Mouse (Mus musculus): ENCODE results near the gene Mtch1. TPM values are rescaled to one million over a fixed set of nuclear protein-coding genes. Genes with fewer than 3 reads are reported as not detected.

Mtch1 gene
- polyA plus RNA-seq (2015; fragmentation: Nextera tagmentation; extraction: Ambion mirVana): 202 and 204 TPM in 2 replicates

DNA sequence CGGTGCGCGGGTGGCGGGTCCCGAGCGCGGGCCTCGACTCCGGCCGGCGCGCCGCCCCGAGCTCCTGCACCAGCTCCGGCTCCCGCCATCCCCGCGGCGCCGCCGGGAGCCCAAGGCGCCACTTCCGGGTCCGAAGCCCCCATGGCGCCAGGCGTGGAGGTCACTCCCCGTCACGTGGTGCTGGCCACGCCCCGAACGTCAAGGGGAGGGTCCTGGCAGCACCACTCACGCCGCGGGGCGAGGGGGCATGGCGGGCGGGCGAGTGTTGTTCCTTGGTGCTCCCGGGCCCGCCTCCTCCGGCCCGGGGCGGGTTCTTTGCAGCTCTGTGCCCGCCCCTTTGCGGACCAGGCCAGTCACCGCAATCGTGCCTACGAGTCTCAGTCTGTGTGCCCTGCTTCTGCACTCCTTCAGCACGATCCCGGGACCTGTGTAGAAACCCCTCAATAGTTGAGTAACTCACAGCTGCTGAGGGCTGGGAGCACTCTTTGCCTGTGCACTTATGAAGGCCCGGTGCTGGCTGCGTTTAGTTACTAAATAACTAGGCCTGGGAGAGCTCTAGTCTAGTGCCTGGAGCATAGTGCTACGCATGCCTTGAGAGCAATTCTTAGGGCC, at the start of gene Mtch1:
Gene Mtch1, minus strand, starts transcription at position 290 of the 612 bp plus-strand sequence.

DNA sequence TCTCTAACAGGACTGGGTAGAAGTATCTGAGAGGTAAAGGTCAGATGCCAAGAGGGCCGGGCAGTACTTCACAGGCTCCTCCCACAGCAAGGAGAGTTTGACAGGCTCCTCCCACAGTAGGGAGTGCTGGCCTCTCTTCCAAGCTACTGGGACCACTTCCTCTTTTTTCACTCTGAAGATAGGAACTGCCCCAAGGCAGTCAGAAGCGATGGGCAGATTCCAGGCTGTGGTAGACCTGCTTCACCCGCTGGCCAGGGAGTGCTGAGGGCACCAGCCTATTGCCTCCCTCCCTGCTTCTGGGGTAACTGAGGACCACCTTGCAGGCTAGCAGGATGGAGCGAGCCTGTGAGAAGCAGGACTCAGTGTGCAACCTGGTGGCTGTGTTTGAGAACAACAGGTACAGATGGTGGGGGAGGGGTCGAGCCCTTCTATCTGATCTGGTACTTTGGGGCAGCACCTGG, 13.1 kb upstream of the Mtch1 start, which contains the start of gene Fgd2:
Gene Fgd2, plus strand, starts transcription at position 154 of the 461 bp plus-strand sequence.

DNA sequence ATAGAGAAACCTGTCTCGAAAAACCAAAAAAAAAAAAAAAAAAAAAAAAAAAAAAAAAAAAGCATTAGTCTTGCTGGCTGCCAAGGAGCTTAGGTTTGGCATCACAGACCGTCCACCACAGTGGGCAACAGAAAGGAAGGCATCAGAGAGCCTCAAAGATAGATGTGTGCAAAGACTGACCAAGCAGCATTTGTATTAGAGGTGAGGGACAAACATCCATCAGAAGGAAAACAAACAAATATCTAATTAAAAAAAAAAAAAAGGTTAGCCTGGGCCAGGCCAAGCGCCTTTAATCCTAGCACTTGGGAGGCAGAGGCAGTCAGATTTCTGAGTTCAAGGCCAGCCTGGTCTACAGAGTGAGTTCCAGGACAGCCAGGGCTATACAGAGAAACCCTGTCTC, 30.4 kb downstream of the Mtch1 start, which contains the start of gene Pi16:
Gene Pi16, plus strand, starts transcription at position 301 of the 400 bp plus-strand sequence.

Other genes starting within 250 kb of the Mtch1 start
- gene Rab44, start 233.8 kb downstream of the Mtch1 start, polyA plus RNA-seq (2015; fragmentation: Nextera tagmentation; extraction: Ambion mirVana): 0.41 and 0.88 TPM in 2 replicates
- 2.0 and 2.1 TPM in 2 replicates for gene Cpne5, start 109.8 kb downstream of the Mtch1 start, polyA plus RNA-seq (2015; fragmentation: Nextera tagmentation; extraction: Ambion mirVana)
- gene Ppil1, start 83.7 kb downstream of the Mtch1 start, polyA plus RNA-seq (2015; fragmentation: Nextera tagmentation; extraction: Ambion mirVana): 49.4 and 53.5 TPM in 2 replicates
- 87.6 and 95.8 TPM in 2 replicates for gene BC004004, start 79.1 kb downstream of the Mtch1 start, polyA plus RNA-seq (2015; fragmentation: Nextera tagmentation; extraction: Ambion mirVana)
- 51.2 and 57.3 TPM in 2 replicates for gene Pi16, start 30.3 kb downstream of the Mtch1 start, polyA plus RNA-seq (2015; fragmentation: Nextera tagmentation; extraction: Ambion mirVana)
- gene Fgd2, start 13.0 kb upstream of the Mtch1 start, polyA plus RNA-seq (2015; fragmentation: Nextera tagmentation; extraction: Ambion mirVana): 4.7 and 5.3 TPM in 2 replicates
- 42.9 and 49.5 TPM in 2 replicates for gene Pim1, start 142.8 kb upstream of the Mtch1 start, polyA plus RNA-seq (2015; fragmentation: Nextera tagmentation; extraction: Ambion mirVana)
- gene Gm17657, start 201.7 kb upstream of the Mtch1 start, polyA plus RNA-seq (2015; fragmentation: Nextera tagmentation; extraction: Ambion mirVana): not detected in 2 replicates
- 6.4 and 7.0 TPM in 2 replicates for gene Tbc1d22b, start 201.9 kb upstream of the Mtch1 start, polyA plus RNA-seq (2015; fragmentation: Nextera tagmentation; extraction: Ambion mirVana)
- 0.33 and 0.67 TPM in 2 replicates for gene Tmem217, start 204.5 kb upstream of the Mtch1 start, polyA plus RNA-seq (2015; fragmentation: Nextera tagmentation; extraction: Ambion mirVana)